Mouse (Mus musculus) adrenal gland, adult 18-20 months (tissue): ENCODE data around the gene Pram1. TPM values are rescaled to one million over a fixed set of nuclear protein-coding genes. Genes with fewer than 3 reads are reported as not detected.

Source experiments
- DNase-seq, 2 experiments: peaks; one replicate each; pipeline ENCODE4 v3.0.0; 2021 to 2022; ENCODE audit warnings: low spot score in 2 of 2
- total RNA-seq, 2 experiments: library from RNA; stranded (reverse); gene quantifications; 1 replicate in 1 of 2; 2 replicates in 1 of 2; pipeline ENCODE4 v1.2.3; 2021

The Pram1 gene
- total RNA-seq, 2 experiments from 2014 or later, result 0.38 TPM; not detected in 1

DNA sequence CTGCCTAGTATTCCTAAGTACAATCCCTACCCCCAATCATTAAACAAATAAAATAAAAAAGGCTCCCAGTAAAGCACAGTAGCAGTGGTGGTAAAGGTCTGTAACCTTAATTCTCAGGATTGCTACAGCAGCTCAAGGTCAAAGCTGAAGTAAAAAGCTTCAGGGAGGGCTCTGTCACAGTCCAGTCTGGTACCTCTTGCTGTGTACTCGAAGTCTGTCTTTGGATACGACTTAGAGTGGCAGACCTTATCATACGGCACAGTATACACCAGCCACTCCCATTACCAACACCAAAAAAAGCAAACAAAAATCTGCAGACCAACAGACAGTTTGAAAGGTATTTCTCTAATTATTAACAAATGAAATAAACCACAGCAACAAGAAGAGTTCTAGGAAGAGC, 29.0 kb downstream of the Pram1 start:
- DNase-seq, result no peak

- no peak for DNase-seq
These were observed 31.8 kb downstream of the Pram1 start for GRCm38 (mm10) chr17:33669681-33670080.

DNA sequence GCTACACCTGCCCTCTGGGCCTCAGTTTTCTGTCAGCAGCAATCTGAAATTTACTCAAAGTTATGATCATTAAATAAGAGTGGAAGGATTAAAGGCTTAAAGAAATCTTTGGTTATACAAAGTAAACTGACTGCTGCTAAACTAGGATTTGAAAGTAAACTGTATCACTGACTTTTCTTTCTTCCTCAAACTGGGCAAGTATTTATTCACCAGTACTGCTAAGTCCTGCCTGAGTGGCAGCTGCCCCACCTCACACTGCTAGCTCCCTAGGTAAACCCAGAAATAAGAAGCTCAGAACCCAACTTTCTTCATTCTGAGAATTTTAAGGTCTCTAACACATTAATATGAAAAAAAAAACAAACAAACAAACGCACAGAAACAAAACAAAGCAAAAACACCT, 36.0 kb downstream of the Pram1 start:
- no peak for DNase-seq

- DNase-seq, result no peak
These were observed 37.6 kb downstream of the Pram1 start for GRCm38 (mm10) chr17:33675452-33675851.

- no peak for DNase-seq
These were observed 38.2 kb downstream of the Pram1 start for GRCm38 (mm10) chr17:33676086-33676485.

DNA sequence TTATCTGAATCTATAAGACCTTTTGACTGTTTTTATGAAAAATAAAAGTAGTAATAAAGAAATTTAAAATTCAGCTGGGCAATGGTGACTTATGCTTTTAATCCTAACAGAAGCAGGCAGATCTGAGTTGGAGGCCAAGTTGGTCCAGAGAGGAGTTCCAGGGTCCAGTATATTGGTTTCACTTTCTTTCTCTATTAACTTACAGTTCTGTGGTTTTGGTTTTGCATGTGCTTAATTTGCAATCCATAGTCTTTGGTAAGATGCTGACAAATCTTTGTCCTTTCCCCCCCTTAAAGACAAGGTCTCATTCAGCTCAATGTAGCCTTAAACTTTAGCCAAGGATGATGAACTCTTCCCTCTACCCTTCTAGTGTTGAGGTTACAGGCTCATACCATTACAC, 40.9 kb downstream of the Pram1 start:
- DNase-seq, result no peak

DNA sequence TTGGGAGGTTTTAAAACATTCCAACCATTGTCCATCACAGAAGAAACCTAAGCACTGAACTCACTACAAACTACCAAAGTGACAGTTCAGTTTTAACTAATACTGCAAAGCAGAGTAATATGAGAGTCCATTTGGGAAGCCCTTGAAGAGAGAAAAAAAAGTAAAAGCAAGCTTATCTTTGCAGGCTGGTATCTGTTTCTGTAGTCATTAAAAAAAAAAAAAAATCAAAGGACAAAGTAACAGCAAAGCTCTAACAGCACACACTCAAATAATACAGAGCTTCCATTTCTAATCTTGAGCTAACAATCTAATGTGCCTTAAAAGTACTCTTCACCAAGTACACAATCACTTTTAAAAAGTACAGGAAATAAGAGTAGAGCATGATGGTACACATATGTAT, 43.9 kb downstream of the Pram1 start:
- DNase-seq, result no peak

DNA sequence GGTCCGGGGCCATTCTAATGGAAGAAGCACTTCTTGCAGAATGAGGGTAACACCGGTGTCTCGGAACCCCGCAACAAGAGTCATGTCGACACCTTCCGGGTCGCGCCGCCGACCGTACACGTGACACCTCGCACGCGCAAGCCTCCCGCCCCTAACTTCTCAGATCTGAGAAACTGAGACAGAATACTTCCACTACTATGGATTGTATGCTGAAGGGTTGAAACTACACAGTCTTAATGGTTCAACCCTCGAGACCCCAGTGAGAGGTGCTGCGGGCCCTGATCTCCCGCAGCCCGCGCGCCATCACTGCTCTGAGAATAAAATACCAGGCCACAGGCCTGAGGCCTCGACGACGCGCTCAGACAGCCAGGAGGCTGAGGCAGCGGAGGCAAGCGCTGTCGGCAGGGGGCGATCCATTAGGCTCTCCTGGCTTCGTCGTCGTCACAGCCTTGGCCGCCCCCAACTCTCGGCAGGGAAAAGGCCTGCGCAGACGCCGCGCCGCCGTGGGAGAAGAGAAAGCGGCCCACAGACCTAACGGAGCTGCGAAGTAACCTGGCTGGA, 46.9 kb downstream of the Pram1 start:
- DNase-seq, result peak; percentile 54 to 60

GRCm38 (mm10) chr17:33685249-33685653, 47.4 kb downstream of the Pram1 start:
- DNase-seq, result peak; percentile 97 to 98

DNA sequence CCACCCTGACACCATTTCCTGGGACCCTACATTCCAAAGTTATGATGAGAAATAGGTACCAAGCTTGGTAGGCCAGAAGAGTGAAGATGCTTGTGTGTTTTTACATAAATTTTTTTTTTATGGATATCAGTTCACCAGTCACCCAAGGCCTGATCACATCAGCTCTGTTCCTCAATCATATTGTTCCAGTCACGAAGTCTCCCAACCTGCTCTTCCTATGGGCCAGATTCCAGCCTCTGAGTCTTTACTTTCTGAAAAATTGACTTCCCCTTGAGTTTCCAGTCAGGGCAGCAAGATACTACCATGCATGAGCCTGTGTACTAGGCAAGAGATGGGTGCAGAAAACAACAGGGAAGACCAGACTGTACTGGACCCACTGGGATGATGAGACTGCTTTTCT, 48.9 kb downstream of the Pram1 start, which contains the start of gene Hnrnpm:
Gene Hnrnpm, minus strand, starts transcription at position 101 of the 400 bp plus-strand sequence.
- no peak for DNase-seq

Other genes starting within 250 kb of the Pram1 start
- 1 to 10 TPM; 5.4 to 5.8 TPM for gene Zfp101, start 243.4 kb upstream of the Pram1 start, total RNA-seq
- not detected for gene Actl9, start 205.2 kb upstream of the Pram1 start, total RNA-seq
- 10 to 100 TPM; 20.4 to 21.7 TPM for gene Adamts10, start 113.9 kb upstream of the Pram1 start, total RNA-seq
- gene Myo1f, start 82.3 kb upstream of the Pram1 start, total RNA-seq, result 1 to 10 TPM; 3.2 to 5.8 TPM
- gene Zfp414, start 9.0 kb upstream of the Pram1 start, total RNA-seq, result 10 to 100 TPM; 28.9 to 31.8 TPM
- gene Hnrnpm, start 48.8 kb downstream of the Pram1 start, total RNA-seq, result 100 to 1,000 TPM; 169 to 184 TPM
- 100 to 1,000 TPM; 122 to 124 TPM for gene March2, start 80.6 kb downstream of the Pram1 start, total RNA-seq
- gene Rab11b, start 122.5 kb downstream of the Pram1 start, total RNA-seq, result 100 to 1,000 TPM; 208 to 255 TPM
- 100 to 1,000 TPM in 1 of 2 experiments, 10 to 100 TPM in 1; 47.8 to 111 TPM for gene Angptl4, start 143.8 kb downstream of the Pram1 start, total RNA-seq
- 10 to 100 TPM; 66.2 to 93.4 TPM for gene Kank3, start 172.5 kb downstream of the Pram1 start, total RNA-seq
- gene Rps28, start 186.5 kb downstream of the Pram1 start, total RNA-seq, result 1,000 to 10,000 TPM; 1,292 to 1,451 TPM
- gene Ndufa7, start 186.5 kb downstream of the Pram1 start, total RNA-seq, result 100 to 1,000 TPM; 487 to 498 TPM
- gene Cd320, start 205.0 kb downstream of the Pram1 start, total RNA-seq, result 10 to 100 TPM; 24.0 to 39.7 TPM
- not detected for gene Gm7029, start 235.8 kb downstream of the Pram1 start, total RNA-seq